ENCODE assay signal across 14 mouse cellular contexts in the genomic region with DNA sequence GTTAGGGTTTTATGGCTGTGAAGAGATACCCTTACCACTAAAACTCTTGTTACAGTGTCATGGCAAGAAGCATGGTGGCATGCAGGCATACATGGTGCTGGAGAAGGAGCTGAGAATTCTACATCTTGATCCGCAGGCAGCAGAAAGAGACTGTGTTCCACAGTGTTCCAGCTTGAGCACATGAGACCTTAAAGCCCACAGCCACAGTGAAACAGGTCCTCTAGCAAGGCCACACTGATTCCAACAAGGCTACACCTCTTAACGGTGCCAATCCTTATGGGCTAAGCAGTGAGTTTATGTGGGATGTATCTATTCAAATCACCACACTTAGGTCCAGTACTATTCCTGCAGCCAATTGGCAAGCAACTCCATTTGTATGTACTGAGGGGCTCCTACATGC.
"Had no signal": no experiment of that assay in that cellular context is flagged by ENCODE, and none has a peak within 500 bp of the region (broad histone marks: within the 10 kb centered on the region; RNA-seq: fewer than 3 reads in every experiment).

No protein-coding gene starts in this region.

- ATAC-seq: intestine, postnatal 0 days; midbrain, embryonic 13.5 days; midbrain, embryonic 16.5 days had no signal

- H3K36me3 ChIP-seq: midbrain, embryonic 13.5 days; neural tube, embryonic 13.5 days had no signal

- DNase-seq: kidney, adult 8-10 months; kidney, postnatal 10 days; kidney, postnatal 4 days; left cerebral cortex, postnatal 4 days; retina, postnatal 1 day; thymus, postnatal 25 days had no signal

- H3K9ac ChIP-seq: kidney, embryonic 15.5 days; limb, embryonic 12.5 days; limb, embryonic 15.5 days; midbrain, embryonic 13.5 days; neural tube, embryonic 13.5 days had no signal

- H3K4me3 ChIP-seq: kidney, embryonic 15.5 days; limb, embryonic 12.5 days; limb, embryonic 15.5 days; midbrain, embryonic 13.5 days; myocyte; neural tube, embryonic 13.5 days had no signal

- H3K4me2 ChIP-seq: kidney, embryonic 15.5 days; limb, embryonic 12.5 days; limb, embryonic 15.5 days; midbrain, embryonic 13.5 days; neural tube, embryonic 13.5 days had no signal

- H3K27me3 ChIP-seq: limb, embryonic 12.5 days; limb, embryonic 15.5 days had no signal

- H3K9me3 ChIP-seq: kidney, embryonic 15.5 days; limb, embryonic 12.5 days; limb, embryonic 15.5 days; midbrain, embryonic 13.5 days; neural tube, embryonic 13.5 days had no signal

- H3K27ac ChIP-seq: kidney, embryonic 15.5 days; limb, embryonic 12.5 days; midbrain, embryonic 13.5 days; neural tube, embryonic 13.5 days had no signal
